Mouse (Mus musculus): ENCODE results near the gene Inafm2.

The Inafm2 gene

DNA sequence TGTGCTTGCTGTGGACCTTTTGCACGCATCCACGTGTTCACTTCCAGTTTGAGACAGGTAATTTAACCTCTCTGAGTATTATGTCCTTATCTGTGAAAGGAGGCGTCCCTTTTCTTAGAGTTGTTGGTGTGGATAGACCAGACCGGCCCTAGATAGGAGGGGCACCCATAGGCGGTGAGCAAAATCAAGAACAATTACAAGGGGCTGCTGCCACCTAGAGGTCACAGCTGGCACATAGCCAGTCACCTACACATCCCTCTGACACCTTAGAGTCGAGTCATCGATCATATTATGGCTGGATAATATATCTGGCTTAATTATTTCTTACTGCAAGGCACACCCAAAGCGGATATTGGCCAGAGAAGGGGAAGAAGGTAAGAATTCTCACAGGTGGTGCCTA, 14.3 kb downstream of the Inafm2 start:
- peak; percentile 75 for DNase-seq

DNA sequence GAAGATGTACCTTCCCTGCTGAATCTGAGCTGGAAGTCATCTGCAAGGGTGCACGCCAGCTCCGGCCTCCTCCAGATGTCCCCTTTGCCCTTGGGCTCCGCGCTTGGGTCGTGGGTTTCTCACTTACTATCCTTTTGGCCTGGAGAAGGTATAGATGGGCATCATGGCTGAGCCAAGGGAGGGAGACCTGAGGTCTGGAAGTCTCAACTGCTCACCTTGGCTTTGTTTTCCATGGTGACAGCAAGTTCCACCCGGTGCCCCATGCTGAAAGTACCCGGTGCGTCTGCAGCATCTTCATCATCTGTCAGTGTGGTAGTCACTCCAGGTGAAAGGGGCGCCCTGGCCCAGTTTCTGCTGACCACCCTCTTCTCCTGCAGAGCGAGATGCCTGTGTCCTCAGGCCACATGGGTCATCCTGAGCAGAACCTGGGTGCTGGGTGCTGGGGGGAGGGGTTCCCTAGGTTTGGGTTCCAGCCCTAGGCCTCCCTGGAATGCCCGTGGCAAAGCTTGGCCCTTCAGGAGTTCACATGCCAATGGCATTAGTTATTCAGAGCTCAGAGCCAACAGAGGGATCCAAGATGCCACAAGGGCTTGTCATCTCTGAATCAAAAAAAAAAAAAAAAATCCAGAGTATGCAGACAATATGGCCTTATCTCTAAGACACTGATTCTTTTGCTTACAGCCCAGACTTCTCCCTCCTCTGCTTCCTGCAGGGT, 14.9 kb downstream of the Inafm2 start:
- no peak for DNase-seq

DNA sequence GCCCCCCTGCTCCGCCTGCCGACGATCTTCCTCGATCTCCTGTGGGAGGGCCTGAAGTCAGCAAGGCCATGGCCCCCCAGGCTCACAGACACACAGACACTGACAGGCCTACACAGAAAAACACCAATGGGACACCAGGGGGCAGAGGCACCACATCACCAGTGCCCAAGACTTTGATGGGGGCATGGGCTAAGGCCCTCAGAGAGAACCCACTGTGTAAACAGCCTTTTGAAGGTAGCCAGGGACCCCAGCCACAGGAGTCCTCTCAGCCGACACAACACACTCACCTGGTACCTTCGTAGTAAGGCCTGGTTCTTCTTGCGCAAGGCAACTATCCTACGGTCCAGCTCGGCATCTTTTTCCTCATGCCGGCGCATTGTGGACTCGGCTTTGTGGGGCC, 15.8 kb downstream of the Inafm2 start:
- no peak for DNase-seq

DNA sequence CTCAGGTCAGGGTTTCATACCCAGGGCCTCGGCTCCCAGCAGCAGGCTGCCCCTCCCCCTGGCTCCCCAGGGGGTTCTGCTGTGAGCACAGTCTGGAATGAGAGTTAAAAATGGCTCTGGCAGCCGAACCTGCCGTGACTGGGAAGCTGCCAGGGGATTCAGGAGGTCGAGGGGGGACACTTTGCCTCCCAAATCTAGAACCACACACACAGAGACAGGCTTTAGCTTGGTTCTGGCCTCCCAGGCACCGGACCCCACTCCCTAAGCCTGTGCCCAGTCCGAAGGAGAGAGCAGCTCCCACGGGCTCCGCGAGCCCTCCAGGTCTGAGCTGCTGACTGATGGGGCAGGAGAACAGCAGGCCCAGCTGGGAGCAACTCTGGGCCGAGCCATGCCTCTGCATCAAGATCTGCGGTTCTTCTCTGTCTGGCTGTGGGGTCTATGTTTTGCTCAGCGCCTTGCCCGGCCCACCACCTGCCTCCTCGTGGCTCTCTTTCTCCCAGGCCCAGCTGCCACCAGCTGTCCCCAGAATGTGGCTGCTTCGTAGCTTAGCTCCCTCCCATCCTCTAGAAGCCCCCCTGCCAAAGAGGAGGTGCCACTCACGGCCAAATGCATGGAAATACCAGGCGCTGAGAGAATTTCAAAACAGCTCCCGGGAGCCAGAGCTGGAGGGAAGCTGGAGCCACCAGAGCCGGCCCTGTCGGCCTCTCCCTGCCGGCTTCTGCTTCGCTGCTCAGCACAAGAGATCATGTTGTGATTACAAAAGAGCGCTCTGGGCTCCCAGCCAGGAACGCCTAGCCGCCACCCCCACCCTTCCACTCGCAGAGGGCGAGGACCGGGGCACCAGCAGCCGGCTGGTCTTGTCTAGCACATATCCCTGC, 16.6 kb downstream of the Inafm2 start, which contains the start of gene Ccdc9b:
Ccdc9b (minus strand) TSS at position 756 of the 878 bp plus-strand sequence.
- DNase-seq: peak; percentile 97

DNA sequence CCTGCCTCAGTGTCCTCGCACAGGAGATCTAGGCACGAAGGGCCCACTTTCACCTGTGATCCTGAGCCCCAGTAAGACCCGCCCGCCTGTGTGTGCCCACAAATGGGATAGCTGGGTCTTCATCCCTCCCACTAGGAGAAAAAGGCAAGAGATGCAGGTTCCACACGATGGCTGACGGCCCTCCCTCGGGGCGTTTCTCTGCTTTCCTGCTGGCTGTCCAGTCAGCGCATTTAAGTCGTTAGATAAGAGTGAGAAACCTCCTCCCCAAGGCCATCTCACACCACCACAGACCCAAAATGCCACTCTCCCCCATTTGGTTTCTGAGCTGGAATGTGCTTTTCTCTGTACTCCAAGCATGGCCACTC, 17.2 kb downstream of the Inafm2 start:
- no peak for DNase-seq

DNA sequence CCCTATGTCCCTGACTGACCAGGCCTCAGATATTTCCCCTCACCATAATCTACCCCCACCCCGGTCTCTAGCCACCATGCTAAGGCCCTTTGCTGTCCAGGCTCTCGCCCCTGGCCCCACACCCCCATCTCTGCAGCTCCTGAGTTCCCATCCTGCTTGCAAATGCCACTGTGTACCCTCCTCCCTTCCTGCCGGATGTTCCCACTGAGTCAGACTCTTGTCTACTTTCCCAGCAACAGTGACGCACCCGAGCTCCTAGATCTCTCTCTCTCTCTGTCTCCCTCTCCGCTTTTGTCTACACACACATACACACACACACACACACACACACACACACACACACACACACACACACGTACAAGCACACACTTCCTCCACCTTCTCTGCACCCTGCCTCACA, 17.9 kb downstream of the Inafm2 start:
- peak; percentile 81 for DNase-seq

DNA sequence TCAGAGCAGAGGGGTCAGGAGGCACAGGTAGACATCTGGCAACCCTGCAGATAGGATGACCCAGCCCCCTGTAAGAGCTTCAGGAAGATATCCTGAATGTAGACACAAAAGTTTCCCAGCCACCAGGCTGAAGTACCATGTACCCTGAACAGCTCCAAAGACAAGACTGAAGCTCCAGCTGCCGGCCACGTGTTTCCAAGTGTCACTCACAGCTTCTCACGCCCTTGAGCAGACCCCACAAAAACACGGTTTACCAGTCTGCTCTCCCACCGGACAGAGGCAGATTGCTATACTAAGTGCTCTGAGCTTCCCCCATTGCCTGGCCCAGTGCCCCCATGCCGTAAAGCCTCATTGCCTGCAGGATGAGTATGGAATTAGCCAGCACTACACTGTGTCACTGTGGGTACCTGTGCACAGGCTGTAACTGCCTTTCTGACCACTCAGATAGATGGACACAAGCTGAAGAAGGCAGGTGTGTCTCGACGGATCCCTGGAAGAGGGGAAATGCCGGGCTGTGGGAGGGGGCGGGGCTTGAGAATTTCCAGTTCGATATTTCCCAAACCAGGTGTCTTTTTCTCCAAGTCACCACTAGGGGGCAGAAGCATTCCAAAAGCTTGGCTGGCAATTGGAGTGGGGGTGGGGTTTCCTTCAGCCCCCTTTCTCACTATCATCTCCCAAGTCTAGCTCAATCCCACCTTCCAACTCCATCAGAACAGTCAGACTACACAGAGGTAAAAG, 18.7 kb downstream of the Inafm2 start:
- peak; percentile 68 for DNase-seq

DNA sequence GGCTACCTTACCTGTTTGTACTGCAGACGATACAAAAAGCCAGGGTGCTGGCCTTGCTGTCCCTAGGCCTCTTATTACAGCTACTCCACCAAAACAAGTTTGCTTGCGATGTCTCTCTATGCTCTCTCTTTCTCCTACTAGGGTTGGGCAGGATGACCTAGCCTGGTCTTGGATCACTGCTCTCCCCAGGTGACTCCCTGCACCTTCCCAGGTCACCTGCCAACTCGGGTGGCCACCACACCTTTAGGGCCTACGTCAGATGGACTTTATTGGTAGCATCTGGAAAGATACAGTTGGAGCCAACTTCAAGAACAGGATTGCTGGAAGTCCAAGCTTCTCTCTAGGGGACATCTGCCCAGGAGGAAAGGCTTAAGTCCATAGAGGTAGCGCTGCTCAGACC, 19.3 kb downstream of the Inafm2 start:
- no peak for DNase-seq

DNA sequence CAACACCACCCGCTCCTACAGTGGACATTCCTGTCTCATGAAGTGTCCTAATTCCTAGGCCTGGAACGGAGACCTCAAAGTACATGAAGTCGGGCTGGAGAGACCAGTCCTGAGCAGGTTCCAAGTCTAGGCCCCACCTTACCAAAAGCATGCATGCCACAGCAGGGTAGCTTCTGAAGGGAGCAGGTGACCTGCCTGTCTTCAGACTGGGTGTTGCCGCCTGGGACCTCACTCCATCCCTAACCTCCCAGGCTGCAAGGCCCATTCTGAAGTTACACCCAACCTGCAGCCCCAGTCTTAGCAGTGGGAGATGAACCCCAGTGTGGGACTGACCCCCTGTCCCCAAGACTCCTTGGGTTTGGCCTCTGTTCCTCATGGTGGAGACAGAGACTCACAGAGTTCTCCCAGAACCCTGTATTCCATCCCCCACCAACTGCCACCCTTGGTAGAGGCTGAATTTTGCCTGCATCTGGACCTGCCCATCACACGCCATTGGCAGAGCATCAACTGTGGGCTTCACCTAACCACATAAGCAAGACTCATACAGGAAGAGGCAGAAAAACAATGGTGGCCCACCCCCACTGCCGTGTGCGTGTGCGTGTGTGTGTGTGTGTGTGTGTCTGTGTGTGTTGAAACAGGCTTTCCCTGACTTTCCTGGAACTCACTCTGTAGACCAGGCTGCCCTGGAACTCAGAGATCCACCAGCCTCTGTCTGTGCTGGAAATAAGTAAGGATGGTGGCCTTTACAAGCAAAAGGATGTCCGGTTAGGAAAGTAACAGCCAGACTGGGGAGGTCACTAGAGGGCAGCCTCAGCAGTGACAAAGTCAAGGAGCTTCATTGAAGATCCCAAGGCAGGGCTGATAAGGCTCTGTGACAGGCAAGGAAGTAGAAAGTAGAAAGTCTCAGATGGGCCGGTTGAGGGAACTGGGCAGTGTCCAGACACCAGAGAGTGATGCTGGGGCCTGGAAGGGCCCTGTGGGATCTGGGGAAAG, 20.8 kb downstream of the Inafm2 start:
- peak; percentile 59 for DNase-seq

DNA sequence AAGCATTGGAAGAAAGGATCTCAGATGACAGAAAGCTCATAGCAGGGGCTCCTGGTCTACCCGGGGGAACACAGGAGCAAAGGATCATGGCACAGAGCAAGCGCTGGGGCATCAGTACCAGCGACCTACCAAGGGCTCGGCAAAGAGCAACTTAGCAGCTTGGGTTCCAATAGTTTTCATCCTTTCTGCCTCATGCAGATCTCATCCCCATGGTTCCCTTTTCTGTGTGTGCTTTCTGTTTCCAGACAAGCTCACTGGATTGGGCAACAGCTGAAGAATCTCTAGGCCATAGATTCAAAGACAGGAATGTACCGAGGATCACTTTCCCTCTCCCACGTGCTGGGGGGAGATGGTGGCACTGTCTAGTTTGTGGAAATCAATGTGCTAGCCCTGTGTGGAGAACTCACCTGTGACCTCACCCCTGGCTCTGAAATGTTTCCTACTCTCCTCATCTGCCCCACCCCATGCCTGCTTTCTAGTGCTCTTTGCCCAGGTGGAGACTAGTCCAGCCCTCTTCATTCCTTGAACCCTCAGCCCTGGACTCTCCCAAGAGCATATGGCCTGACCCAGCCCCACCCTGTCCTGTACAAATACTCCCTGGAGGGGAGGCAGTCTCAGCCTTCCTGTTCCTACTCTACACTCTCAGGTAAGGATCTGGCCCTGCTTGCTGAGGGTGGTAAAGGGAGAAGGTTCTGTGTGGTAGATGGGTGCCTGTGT, 26.8 kb downstream of the Inafm2 start, which contains the start of gene Phgr1:
Phgr1 (plus strand) TSS at position 612 of the 717 bp plus-strand sequence.
- no peak for DNase-seq

DNA sequence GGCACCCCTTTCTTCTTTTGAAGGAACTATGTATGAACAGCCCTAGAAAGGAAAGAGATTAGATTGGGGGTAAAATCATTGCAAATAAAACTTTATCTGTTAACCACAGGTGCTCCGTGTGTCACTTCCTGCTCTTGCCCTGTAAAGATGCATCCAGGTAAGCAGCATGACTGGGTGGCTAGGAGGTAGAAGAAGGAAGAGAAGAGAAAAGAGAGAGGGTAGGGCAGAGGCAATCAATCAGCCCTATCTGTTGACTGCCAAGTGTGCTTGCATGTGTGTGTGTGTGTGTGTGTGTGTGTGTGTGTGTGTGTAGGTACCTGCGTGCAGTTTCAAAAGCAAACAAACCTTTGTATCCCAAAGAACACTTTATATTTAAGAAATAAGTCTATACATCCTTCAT, 29.0 kb downstream of the Inafm2 start:
- DNase-seq: no peak

DNA sequence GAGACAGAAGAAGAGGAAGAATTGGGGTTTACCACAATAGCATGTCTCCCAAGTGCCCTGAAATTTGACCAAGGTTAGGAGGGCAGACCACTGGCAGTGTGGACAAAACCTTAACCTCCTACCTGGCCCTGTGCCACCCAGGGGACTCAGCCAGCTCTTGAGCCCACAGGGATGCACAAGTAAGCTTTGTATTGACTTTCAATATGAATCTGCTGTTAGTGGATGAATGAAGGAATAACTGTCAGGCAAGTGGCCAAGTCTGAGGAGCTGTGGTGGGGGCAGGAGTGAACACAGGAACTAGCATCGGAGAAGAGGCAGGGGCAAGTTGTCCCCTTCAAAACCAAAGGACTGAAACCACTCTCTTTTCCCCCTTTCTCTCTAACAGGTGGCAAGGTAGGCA, 29.8 kb downstream of the Inafm2 start:
- no peak for DNase-seq

DNA sequence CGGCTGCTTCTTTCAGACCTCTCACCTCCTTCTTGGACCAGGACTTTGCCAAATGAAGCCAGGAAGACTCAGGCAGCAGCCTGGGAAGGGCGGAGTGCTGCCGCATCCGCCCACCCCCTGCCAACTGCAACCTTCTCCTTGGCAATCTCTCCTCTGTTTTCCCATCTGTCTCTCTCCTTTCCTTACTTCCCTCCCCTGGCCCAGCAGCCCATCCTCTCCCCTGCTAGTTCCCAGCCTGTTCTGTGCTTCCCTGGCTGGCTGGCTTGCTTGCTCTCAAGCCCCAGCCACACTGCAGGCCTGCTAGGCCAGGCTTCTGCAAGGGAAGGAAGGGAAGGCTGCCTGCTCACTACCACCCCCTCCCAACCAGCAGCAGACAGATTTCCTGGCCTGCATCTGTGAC, 30.3 kb downstream of the Inafm2 start:
- DNase-seq: no peak

DNA sequence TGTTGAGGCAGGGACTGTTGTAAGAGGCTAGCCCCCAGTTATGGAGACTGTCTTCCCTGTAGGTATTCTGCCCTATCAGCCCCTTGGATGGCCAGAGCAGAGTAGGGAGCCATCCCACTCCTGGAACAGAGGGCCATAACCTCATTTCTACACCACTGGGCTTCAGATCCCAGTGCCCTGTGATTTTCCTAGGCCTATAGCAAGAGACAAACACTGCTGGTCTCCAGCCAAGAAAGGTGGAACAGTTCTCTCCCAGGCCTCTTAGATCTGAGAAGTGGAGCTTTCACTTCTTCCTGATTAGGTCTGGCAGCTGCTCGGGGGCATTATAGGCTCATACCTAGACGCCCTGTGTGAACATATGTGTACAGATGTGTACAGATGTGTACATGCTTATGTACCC, 30.7 kb downstream of the Inafm2 start:
- no peak for DNase-seq

DNA sequence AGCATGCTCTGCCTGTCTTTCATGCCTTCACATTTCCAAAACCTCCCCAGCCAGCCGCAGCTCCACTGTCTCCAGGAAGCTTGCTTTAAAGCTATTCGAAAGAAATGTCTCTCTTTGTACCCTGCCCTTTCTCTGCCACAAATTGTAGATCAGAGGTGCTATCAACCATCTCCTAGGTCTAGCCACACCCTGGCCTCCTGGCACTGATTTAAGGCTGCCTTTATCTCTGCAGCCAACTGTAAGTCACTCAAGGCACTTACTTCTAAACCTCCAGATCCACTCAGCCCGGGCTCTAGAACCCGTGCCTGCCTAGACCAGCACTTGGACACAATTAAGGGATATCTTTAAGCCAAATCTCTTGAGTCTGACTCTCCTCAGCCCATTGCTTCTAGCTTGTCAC, 32.9 kb downstream of the Inafm2 start:
- no peak for DNase-seq

DNA sequence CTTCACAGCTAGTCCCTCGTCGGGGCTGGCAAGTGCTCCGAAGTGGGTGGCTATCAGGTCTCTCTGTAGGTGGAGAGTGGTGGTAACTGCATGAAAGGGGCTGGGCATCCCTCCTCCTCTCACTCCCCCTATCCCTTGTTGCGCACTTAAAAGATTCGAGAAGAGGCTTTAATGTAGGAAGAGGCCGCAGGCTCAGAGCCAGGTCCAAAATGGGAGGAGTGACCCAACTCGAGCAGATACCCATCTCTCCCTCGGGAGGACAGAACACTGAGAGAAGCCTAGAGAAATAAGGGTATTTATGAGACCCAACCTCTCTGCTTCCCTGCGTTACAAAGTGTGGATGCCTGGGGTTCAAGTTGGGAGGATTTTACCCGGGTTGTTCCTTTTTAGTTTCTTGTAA, 33.5 kb downstream of the Inafm2 start:
- no peak for DNase-seq

DNA sequence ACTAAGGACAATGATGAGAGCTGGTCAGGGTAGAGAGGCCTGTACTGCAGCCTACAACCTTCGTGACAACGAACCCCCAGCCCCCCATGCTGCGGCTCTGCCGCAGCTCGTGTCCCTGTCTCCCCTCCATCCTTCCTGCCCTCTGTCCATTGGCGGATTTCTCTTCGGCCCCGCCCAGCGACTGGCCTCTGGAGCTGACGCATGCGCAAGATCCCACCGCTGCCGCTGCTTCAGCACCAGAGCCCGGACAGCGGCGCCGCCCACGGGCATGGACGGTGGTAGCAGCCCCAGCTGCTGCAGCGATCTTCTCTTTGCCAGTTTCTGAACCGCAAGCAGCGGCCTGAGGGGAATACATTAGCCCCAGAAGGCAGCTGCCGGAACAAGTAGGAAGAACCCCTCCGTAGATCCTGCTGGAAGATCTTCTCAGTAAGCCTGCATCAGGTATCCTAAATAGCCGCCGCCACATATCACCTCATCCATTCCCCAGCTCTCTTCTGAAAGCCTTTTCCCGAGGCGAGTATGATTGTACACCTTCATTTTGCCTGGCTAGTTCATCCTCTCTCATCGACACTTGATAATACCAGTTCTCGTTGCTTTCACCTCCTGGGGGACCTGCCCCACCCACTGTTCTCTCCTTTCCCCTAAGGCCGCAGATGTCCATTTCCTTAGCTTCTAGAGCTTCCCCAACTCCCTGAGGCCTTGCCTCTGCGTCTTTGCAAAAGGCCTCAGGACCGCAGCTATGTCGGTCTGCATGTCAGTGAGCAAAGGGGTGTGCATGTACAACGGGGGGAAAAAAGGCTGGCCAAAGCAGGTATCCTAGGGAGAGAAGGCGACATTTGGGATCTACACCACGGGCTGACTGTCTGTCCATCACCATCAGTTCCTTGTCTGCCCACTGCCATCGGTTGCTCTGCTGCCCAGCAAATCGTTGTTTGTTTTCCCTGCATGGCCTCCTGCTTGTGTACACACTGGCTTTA, 34.2 kb downstream of the Inafm2 start, which contains the start of gene Disp2:
Disp2 (plus strand) TSS at position 216 of the 977 bp plus-strand sequence.
- DNase-seq: peak; percentile 97

DNA sequence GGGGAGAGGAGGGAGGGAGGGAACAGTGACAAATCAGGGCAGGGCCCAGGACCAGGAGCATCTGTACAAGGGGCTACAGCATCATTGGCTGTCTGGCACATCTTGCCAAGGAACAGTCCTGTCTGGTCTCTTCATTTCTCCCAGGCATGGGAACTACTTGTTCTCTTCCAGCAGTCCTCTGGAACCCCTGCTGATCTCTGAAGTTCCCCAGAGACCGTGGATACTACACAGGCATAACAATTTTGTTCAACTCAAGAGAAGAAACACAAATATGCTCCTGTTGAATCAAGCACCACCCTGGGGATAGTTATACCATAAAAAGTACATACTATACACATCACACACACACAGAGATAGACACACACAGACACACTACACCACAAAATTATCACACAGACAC, 35.6 kb downstream of the Inafm2 start:
- no peak for DNase-seq

DNA sequence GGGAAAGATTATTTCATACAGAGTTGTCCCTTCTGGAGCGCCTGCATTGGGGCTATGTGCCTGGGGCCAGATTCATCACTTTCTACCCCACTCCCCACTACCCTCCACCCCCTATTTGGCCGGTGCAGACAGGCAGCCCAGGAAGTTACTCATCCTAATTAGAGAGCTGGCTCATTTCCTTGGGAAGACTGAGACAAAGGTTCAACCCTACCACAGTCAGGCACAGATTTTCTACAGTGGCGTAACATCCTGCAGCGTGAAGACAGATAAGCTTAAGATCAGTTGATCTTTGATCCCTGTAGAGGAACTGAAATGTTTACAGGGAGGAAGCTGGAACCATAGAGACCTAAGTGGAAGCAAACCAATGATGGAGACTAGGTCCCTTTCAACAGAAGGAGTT, 36.7 kb downstream of the Inafm2 start:
- peak; percentile 39 for DNase-seq

DNA sequence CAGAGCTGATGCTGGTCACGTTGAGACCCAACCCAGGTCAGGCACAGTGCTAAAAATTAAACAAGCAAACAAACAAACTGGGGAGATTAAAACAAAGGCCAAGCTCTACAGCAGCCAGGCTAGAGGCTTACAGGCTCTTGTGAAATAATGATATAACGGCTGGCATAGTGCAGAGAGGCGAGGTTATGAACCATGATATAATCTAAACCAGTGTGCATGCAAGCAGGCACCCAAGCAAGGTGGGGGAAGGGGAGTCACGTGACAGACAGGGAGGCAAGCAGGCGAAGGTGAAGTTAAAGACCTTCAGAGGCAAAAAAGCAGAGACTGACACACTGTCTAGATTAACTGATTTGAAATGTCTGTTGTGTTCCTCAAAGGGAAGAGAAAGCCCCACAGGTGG, 37.5 kb downstream of the Inafm2 start:
- DNase-seq: no peak
